18 mouse cellular contexts compared by ENCODE assay signal in genomic region chr17:67118676-67119340, GRCm38 (mm10).
DNase-seq lines count a peak whose midpoint lies in the region; ATAC-seq and TF ChIP-seq lines count a peak whose summit lies in the region.
"Had no signal": no experiment of that assay in that cellular context is flagged by ENCODE, and none has a peak within 500 bp of the region (broad histone marks: within the 10 kb centered on the region; RNA-seq: fewer than 3 reads in every experiment).

No protein-coding gene starts in this region.

- H3K4me1 ChIP-seq in lung, embryonic 14.5 days (ENCODE audit: insufficient read depth): peaks cover 7% of the 10 kb centered on the region
- peaks cover 7% of the 10 kb centered on the region for H3K4me1 ChIP-seq in neural tube, embryonic 13.5 days (replicated peaks)
- H3K4me1 ChIP-seq: forebrain, embryonic 12.5 days; megakaryocyte, embryonic 14.5 days had no signal

- H3K27me3 ChIP-seq in lung, embryonic 14.5 days (ENCODE audit: insufficient read depth, low read length): no peaks in the 10 kb centered on the region
- no peaks in the 10 kb centered on the region for H3K27me3 ChIP-seq in neural tube, embryonic 13.5 days
- H3K27me3 ChIP-seq: forebrain, embryonic 12.5 days; lung, embryonic 15.5 days; megakaryocyte, embryonic 14.5 days had no signal

- no peak for TF ChIP-seq CTCF in lung, embryonic 14.5 days (IDR thresholded peaks at IDR 0.05; ENCODE audit: low read depth)

- H3K27ac ChIP-seq in lung, embryonic 14.5 days (ENCODE audit: low read depth): no peak overlapping the region
- H3K27ac ChIP-seq in neural tube, embryonic 13.5 days (replicated peaks): 0 out of 2 replicates have a peak overlapping the region, but pooled peaks have one; percentile 9
- H3K27ac ChIP-seq: forebrain, embryonic 12.5 days; lung, embryonic 15.5 days had no signal

- no peak overlapping the region for H3K4me2 ChIP-seq in lung, embryonic 14.5 days
- H3K4me2 ChIP-seq in neural tube, embryonic 13.5 days: no peak overlapping the region
- H3K4me2 ChIP-seq: forebrain, embryonic 12.5 days; lung, embryonic 15.5 days had no signal

- intact Hi-C loops in heart, postnatal 14 days (cut with DNase I): no loop called here

- ATAC-seq in lung, embryonic 14.5 days (ENCODE audit: insufficient read depth): 0 out of 2 replicates have a peak, but pooled peaks have one; percentile 21
- no peak for ATAC-seq in neural tube, embryonic 13.5 days (ENCODE audit: low read depth)
- ATAC-seq: hindbrain, embryonic 16.5 days; intestine, postnatal 0 days had no signal

- H3K36me3 ChIP-seq in lung, embryonic 14.5 days (ENCODE audit: insufficient read depth): no peaks in the 10 kb centered on the region
- no peaks in the 10 kb centered on the region for H3K36me3 ChIP-seq in neural tube, embryonic 13.5 days
- H3K36me3 ChIP-seq: forebrain, embryonic 12.5 days; lung, embryonic 15.5 days had no signal

- H3K9ac ChIP-seq in lung, embryonic 14.5 days: no peak overlapping the region
- no peak overlapping the region for H3K9ac ChIP-seq in neural tube, embryonic 13.5 days
- H3K9ac ChIP-seq: forebrain, embryonic 12.5 days; lung, embryonic 15.5 days had no signal

- WGBS in lung, embryonic 14.5 days: 44% methylated on average over 7 of the region's 7 CpGs
- WGBS in neural tube, embryonic 13.5 days: 42% methylated on average over 7 of the region's 7 CpGs

- DNase-seq in heart, adult 11 months: peak; percentile 83
- no peak for DNase-seq in heart, postnatal 14 days
- no peak for DNase-seq in lung, embryonic 14.5 days
- no peak for DNase-seq in lung, postnatal 4 days
- peak; percentile 44 for DNase-seq in retina, postnatal 1 day
- no peak for DNase-seq in retina, embryonic 14.5 days (ENCODE audit: low spot score)
- no peak for DNase-seq in thymus, postnatal 4 days
- DNase-seq: cerebellum, adult 8-10 months; gastrocnemius, postnatal 25 days; liver; right cerebral cortex, postnatal 14 days; thymus, postnatal 25 days had no signal

- no peaks in the 10 kb centered on the region for H3K9me3 ChIP-seq in lung, embryonic 14.5 days (ENCODE audit: low read depth, low read length)
- no peaks in the 10 kb centered on the region for H3K9me3 ChIP-seq in neural tube, embryonic 13.5 days
- H3K9me3 ChIP-seq: forebrain, embryonic 12.5 days; lung, embryonic 15.5 days had no signal

- H3K4me3 ChIP-seq in lung, embryonic 14.5 days (ENCODE audit: low read depth, low read length): no peak overlapping the region
- no peak overlapping the region for H3K4me3 ChIP-seq in neural tube, embryonic 13.5 days
- H3K4me3 ChIP-seq: forebrain, embryonic 12.5 days; lung, embryonic 15.5 days; megakaryocyte, embryonic 14.5 days had no signal

Comparison
In these comparisons a context has a peak if more than half of its experiments do, and no peak if none do; other contexts are left out.
1. DNase-seq: peak in heart, adult 11 months (single experiment) and retina, postnatal 1 day (single experiment); none in heart, postnatal 14 days (0 of 2), lung, embryonic 14.5 days (single experiment), lung, postnatal 4 days (0 of 2), retina, embryonic 14.5 days (single experiment) and thymus, postnatal 4 days (single experiment).